Mouse (Mus musculus): ENCODE measurements at regions not wholly inside any gene's neighbourhood (a gene's known extent, or its start where the extent isn't known, plus 50 kb on each side); places are given as distances from the start of the nearest gene placed in this dataset.

DNA sequence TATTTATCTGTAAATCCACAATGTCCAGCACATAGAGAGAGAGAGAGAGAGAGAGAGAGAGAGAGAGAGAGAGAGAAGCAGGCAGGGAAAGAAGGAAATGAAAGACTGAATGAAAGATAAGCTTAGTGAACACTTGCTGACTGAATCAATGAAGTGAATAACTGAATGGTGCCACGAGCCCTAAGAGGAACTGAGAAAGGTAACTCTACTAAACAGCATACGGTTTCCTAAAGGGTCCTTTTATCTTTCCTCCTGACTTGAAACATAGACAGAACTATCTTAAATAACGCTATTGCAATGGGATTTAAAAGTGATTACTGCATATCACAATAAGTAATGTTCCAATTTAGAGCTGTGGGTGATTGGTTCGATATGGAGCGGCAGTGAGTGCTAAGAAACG is 121.0 kb downstream of the Rbm26 start:
- 83% methylated on average over 6 of the region's 6 CpGs for WGBS
- Histone ChIP-seq H3K4me3 (ENCODE audit: low read depth, low read length) (no peak overlapping the region), H3K9ac (replicated peaks; ENCODE audit: low read depth, low read length) (no peak overlapping the region), H3K4me1 (ENCODE audit: control insufficient read depth, insufficient read depth, low read length) (no peaks in the 10 kb centered on the region), H3K4me2 (ENCODE audit: low read depth, low read length) (no peak overlapping the region), H3K27me3 (ENCODE audit: control insufficient read depth, insufficient read depth, low read length) (no peaks in the 10 kb centered on the region), H3K27ac (ENCODE audit: low read depth, low read length) (no peak overlapping the region), H3K36me3 (ENCODE audit: control insufficient read depth, insufficient read depth, low read length) (no peaks in the 10 kb centered on the region), H3K9me3 (ENCODE audit: control insufficient read depth, low read length) (no peaks in the 10 kb centered on the region)
- no peak for ATAC-seq (ENCODE audit: low read depth)

DNA sequence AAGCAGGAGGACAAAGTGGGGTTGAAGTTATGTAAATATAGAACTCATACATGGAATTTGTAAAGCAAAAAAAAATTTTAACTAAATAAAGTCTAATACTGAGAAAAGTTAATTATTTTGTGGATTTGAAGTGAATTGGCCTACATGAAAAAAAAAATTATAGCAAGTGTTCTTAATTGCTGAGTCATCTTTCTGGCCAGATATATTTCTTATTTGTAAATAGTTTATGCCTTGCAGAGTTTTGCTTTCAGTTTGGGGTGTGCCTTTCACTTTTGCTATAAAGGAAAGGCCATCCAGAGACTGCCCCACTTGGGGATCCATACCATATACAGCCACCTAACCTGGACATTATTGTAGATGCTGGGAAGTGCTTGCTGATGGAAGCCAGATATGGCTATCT is 138.3 kb downstream of the Rbm26 start:
- no peak for ATAC-seq (ENCODE audit: low read depth)
- H3K4me2 ChIP-seq (ENCODE audit: low read depth, low read length) = no peak overlapping the region
- no peak overlapping the region for H3K9ac ChIP-seq (replicated peaks; ENCODE audit: low read depth, low read length)
- H3K4me3 ChIP-seq (ENCODE audit: low read depth, low read length) = no peak overlapping the region
- H3K27me3 ChIP-seq (ENCODE audit: control insufficient read depth, insufficient read depth, low read length) = no peaks in the 10 kb centered on the region
- H3K4me1 ChIP-seq (ENCODE audit: control insufficient read depth, insufficient read depth, low read length) = no peaks in the 10 kb centered on the region
- no peaks in the 10 kb centered on the region for H3K9me3 ChIP-seq (ENCODE audit: control insufficient read depth, low read length)
- H3K27ac ChIP-seq (ENCODE audit: low read depth, low read length) = no peak overlapping the region
- no peaks in the 10 kb centered on the region for H3K36me3 ChIP-seq (ENCODE audit: control insufficient read depth, insufficient read depth, low read length)

DNA sequence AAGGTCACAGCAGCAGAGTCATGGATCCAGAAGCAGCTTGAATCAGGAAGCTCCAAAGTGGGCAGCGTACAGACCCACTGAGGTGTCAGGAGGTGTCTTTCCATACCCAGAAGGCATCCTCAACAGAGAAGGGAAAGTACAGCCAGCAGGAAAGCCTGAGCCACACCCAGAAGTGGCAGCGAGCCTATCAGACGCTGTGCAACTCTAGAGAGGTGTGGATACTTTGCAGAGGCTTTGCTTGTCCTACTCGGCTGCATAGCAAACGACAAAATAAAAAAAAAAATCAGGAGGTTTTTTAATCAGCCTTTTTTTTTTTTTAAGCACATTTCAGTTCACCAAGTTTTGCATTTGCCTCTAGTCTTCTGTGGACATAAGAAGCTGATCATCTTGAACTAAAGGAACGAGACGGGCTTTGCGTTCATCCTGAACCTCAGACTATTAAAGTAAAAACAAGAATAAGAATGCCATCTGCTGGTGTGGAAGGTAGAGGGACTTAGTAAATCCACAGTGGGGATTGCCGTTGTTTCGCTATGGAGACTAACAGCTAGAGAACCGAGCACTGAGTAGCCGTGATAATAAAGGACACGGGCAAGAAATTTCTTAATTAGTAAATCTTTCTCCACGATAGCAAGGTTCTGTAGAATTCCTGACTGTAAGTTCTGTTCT is 142.3 kb downstream of the Rbm26 start:
- Histone ChIP-seq H3K27me3 (ENCODE audit: control insufficient read depth, insufficient read depth, low read length) (no peaks in the 10 kb centered on the region), H3K4me1 (ENCODE audit: control insufficient read depth, insufficient read depth, low read length) (no peaks in the 10 kb centered on the region), H3K9ac (replicated peaks; ENCODE audit: low read depth, low read length) (no peak overlapping the region), H3K36me3 (ENCODE audit: control insufficient read depth, insufficient read depth, low read length) (no peaks in the 10 kb centered on the region), H3K4me2 (ENCODE audit: low read depth, low read length) (peak overlapping the region; percentile 30; the same call in 1 of the 2 replicates), H3K4me3 (ENCODE audit: low read depth, low read length) (no peak overlapping the region), H3K9me3 (ENCODE audit: control insufficient read depth, low read length) (no peaks in the 10 kb centered on the region), H3K27ac (ENCODE audit: low read depth, low read length) (no peak overlapping the region)
- no peak; the same call in 1 of the 2 replicates for ATAC-seq (ENCODE audit: low read depth)
- WGBS = 38% methylated on average over 14 of the region's 14 CpGs

- 76% methylated on average over 6 of the region's 6 CpGs for WGBS
- no peaks in the 10 kb centered on the region for H3K4me1 ChIP-seq (ENCODE audit: control insufficient read depth, insufficient read depth, low read length)
- no peaks in the 10 kb centered on the region for H3K36me3 ChIP-seq (ENCODE audit: control insufficient read depth, insufficient read depth, low read length)
- H3K9ac ChIP-seq (replicated peaks; ENCODE audit: low read depth, low read length) = no peak overlapping the region
- H3K4me2 ChIP-seq (ENCODE audit: low read depth, low read length) = no peak overlapping the region
- H3K27me3 ChIP-seq (ENCODE audit: control insufficient read depth, insufficient read depth, low read length) = no peaks in the 10 kb centered on the region
- no peaks in the 10 kb centered on the region for H3K9me3 ChIP-seq (ENCODE audit: control insufficient read depth, low read length)
- H3K27ac ChIP-seq (ENCODE audit: low read depth, low read length) = no peak overlapping the region
- no peak for ATAC-seq (ENCODE audit: low read depth)
- H3K4me3 ChIP-seq (ENCODE audit: low read depth, low read length) = no peak overlapping the region
These were observed 157.2 kb downstream of the Rbm26 start for GRCm38 (mm10) chr14:105019971-105020370.

DNA sequence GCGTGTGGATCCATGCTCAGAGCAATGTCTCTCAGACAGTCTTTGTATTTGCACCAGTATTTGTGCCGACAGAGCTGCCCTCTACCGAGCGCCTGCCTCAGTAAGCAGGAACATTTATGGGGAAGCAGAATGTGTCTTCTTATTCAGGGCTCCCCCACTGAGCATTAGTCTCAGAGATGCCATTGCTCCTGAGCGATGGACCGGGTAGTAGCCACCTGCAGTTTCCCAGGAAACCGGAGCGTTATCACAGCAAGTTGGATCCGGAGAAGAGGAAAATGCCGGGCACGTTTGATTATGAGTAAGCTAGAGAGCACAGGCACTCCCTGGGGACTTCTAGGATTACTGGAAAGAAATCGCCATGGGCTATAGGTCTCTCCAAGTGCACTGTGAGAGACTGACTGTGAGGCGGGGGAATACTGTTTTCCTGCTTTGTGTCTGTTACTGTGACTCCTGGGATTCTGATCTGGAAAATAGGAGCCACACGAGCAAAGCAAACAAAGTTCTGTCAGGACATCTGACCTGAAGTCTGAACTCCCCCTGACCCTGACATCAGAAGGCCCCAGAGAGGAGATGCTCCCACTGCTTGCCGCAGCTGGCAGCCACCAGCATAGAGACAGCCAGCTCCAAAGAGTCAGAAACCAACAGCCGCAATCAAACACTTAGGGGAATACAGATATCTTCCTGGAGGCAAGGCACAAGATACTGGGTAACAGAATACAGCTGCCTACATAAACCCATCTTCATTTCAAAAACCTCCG is 160.9 kb downstream of the Rbm26 start:
- H3K9me3 ChIP-seq (ENCODE audit: control insufficient read depth, low read length) = no peaks in the 10 kb centered on the region
- H3K36me3 ChIP-seq (ENCODE audit: control insufficient read depth, insufficient read depth, low read length) = no peaks in the 10 kb centered on the region
- peak overlapping the region; percentile 4; the same call in 1 of the 2 replicates for H3K4me2 ChIP-seq (ENCODE audit: low read depth, low read length)
- 21% methylated on average over 17 of the region's 17 CpGs for WGBS
- no peaks in the 10 kb centered on the region for H3K4me1 ChIP-seq (ENCODE audit: control insufficient read depth, insufficient read depth, low read length)
- ATAC-seq (ENCODE audit: low read depth) = peak; percentile 80
- no peaks in the 10 kb centered on the region for H3K27me3 ChIP-seq (ENCODE audit: control insufficient read depth, insufficient read depth, low read length)
- H3K9ac ChIP-seq (replicated peaks; ENCODE audit: low read depth, low read length) = no peak overlapping the region
- H3K27ac ChIP-seq (ENCODE audit: low read depth, low read length) = no peak overlapping the region
- H3K4me3 ChIP-seq (ENCODE audit: low read depth, low read length) = no peak overlapping the region

- no peak for ATAC-seq (ENCODE audit: low read depth)
- H3K4me3 ChIP-seq (ENCODE audit: low read depth, low read length) = no peak overlapping the region
- 87% methylated on average over 2 of the region's 2 CpGs for WGBS
- H3K27me3 ChIP-seq (ENCODE audit: control insufficient read depth, insufficient read depth, low read length) = no peaks in the 10 kb centered on the region
- no peaks in the 10 kb centered on the region for H3K9me3 ChIP-seq (ENCODE audit: control insufficient read depth, low read length)
- H3K9ac ChIP-seq (replicated peaks; ENCODE audit: low read depth, low read length) = no peak overlapping the region
- H3K4me1 ChIP-seq (ENCODE audit: control insufficient read depth, insufficient read depth, low read length) = no peaks in the 10 kb centered on the region
- no peaks in the 10 kb centered on the region for H3K36me3 ChIP-seq (ENCODE audit: control insufficient read depth, insufficient read depth, low read length)
- no peak overlapping the region for H3K27ac ChIP-seq (ENCODE audit: low read depth, low read length)
- H3K4me2 ChIP-seq (ENCODE audit: low read depth, low read length) = no peak overlapping the region
These were observed 161.8 kb downstream of the Rbm26 start for GRCm38 (mm10) chr14:105015278-105015677.

GRCm38 (mm10) chr14:105010742-105011141 is 166.4 kb downstream of the Rbm26 start:
- H3K4me3 ChIP-seq (ENCODE audit: low read depth, low read length) = no peak overlapping the region
- peak; percentile 61; the same call in 1 of the 2 replicates for ATAC-seq (ENCODE audit: low read depth)

DNA sequence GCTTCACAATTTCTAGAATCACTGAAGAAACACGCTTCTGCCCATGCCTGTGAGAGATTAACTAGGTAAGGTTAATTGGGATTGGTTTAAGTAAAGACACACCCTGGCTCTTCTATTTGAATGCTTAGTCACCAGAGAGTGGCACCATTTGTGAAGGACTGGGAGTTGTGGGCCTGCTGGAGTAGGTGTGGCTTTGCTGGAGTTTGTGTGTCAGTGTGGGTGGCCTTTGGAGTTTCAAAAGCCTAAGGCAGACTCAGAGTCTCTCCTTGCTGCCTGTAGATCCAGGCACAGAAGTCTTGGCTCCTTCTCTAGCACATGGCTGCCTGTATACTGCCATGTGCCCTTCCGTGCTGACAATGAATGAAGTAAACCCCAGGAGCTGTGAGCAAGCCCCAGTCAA is 168.8 kb downstream of the Rbm26 start:
- Histone ChIP-seq H3K9me3 (ENCODE audit: control insufficient read depth, low read length) (no peaks in the 10 kb centered on the region), H3K27ac (ENCODE audit: low read depth, low read length) (no peak overlapping the region), H3K4me2 (ENCODE audit: low read depth, low read length) (no peak overlapping the region), H3K4me3 (ENCODE audit: low read depth, low read length) (no peak overlapping the region), H3K9ac (replicated peaks; ENCODE audit: low read depth, low read length) (no peak overlapping the region), H3K36me3 (ENCODE audit: control insufficient read depth, insufficient read depth, low read length) (no peaks in the 10 kb centered on the region), H3K4me1 (ENCODE audit: control insufficient read depth, insufficient read depth, low read length) (no peaks in the 10 kb centered on the region), H3K27me3 (ENCODE audit: control insufficient read depth, insufficient read depth, low read length) (no peaks in the 10 kb centered on the region)
- 87% methylated on average over 2 of the region's 2 CpGs for WGBS
- ATAC-seq (ENCODE audit: low read depth) = no peak

More at GRCm38 (mm10) chr14:105010742-105011141, 166.4 kb downstream of the Rbm26 start:
- Histone ChIP-seq H3K27me3 (ENCODE audit: control insufficient read depth, insufficient read depth, low read length) (no peaks in the 10 kb centered on the region), H3K36me3 (ENCODE audit: control insufficient read depth, insufficient read depth, low read length) (no peaks in the 10 kb centered on the region), H3K9ac (replicated peaks; ENCODE audit: low read depth, low read length) (no peak overlapping the region), H3K27ac (ENCODE audit: low read depth, low read length) (no peak overlapping the region), H3K4me1 (ENCODE audit: control insufficient read depth, insufficient read depth, low read length) (no peaks in the 10 kb centered on the region), H3K9me3 (ENCODE audit: control insufficient read depth, low read length) (no peaks in the 10 kb centered on the region), H3K4me2 (ENCODE audit: low read depth, low read length) (no peak overlapping the region)

DNA sequence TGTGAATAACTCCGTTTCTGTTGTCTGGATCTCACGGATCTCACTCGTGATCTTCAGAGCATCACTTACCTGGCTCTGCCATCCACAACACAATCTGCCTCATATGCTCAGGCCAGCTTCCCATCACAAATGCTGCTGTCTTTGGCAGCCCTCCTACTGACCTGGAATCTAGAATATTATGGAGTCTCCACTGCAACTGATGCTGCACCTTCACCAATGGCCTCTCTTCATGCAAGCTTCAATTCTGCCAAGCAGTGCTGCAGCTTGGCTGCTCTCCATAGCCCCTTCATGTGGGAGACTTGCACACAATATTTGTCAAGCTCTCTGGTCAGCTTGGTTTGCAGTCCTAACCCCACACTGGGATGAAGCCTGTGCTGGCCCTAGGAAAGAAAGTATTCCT is 183.1 kb downstream of the Rbm26 start:
- no peaks in the 10 kb centered on the region for H3K4me1 ChIP-seq (ENCODE audit: control insufficient read depth, insufficient read depth, low read length)
- H3K27me3 ChIP-seq (ENCODE audit: control insufficient read depth, insufficient read depth, low read length) = no peaks in the 10 kb centered on the region
- no peaks in the 10 kb centered on the region for H3K36me3 ChIP-seq (ENCODE audit: control insufficient read depth, insufficient read depth, low read length)
- no peak overlapping the region for H3K4me3 ChIP-seq (ENCODE audit: low read depth, low read length)
- no peak overlapping the region for H3K27ac ChIP-seq (ENCODE audit: low read depth, low read length)
- WGBS = 89% methylated on average over 3 of the region's 3 CpGs
- H3K9ac ChIP-seq (replicated peaks; ENCODE audit: low read depth, low read length) = no peak overlapping the region
- H3K9me3 ChIP-seq (ENCODE audit: control insufficient read depth, low read length) = no peaks in the 10 kb centered on the region
- ATAC-seq (ENCODE audit: low read depth) = no peak
- no peak overlapping the region for H3K4me2 ChIP-seq (ENCODE audit: low read depth, low read length)

Data from neural tube, embryonic 14.5 days (tissue).